Mouse (Mus musculus) thymus, postnatal 25 days (tissue): ENCODE measurements around the gene Cd27.

Source experiments
- DNase-seq: peaks from one replicate; pipeline ENCODE4 v3.0.0; 2022

Gene Cd27

DNA sequence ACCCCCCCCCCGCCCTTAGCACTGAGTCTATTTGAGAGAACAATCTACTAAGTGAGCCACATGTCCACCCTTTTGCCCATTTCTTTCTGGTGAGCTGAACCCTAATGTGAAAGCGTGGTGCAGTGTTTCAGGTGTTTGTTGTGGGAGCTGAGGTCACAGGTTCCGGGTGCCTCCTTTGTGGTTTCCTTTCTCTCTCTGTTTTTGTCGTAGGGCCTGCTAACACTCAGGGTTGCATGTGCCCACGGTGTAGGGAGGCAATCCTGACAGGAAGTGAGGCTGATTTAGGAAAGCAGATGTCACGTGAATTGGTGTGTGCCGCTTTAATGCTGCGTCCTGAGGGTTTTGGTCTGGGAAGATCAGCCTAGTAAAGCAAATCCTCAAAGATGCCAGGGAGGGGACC is 4.8 kb upstream of the Cd27 start:
- DNase-seq: peak; percentile 82

DNA sequence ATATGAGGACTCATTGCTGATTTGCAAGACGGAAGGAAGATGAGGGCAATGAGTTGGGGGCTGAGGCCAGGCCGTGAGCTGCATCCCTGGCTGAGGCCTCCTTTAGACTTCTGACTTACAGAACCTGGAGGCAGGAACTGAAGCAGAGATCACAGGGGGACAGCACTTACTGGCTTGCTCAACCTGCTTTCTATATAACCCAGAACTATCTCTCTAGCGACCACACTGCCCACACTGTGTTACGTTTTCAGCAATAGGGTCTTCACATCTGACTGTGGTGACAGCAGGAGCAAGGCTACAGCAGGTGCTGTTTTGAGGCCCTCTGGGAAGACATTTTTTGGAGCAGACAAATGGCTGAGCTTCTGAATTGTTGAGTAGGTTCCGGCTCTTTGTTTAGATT is 3.8 kb upstream of the Cd27 start:
- DNase-seq: peak; percentile 41

DNA sequence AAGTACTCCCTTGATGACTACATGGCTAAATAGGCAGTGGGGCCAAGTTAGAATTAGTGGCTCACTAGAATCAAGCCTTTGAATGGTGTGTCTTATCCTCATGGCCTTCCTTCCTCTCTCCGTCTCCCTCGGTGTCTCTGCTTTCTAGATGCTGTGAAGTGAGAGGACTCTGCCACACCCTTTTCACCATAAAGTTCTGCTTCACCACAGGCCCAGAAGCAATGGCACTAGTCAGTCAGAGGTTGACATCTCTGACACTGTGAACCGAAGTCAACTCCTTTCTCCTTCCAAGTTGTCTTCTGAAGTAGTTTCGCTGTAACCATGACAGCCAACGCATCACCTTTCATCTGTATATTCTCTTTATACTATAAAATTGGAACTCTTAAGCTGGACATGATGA is 2.7 kb upstream of the Cd27 start:
- DNase-seq: no peak

DNA sequence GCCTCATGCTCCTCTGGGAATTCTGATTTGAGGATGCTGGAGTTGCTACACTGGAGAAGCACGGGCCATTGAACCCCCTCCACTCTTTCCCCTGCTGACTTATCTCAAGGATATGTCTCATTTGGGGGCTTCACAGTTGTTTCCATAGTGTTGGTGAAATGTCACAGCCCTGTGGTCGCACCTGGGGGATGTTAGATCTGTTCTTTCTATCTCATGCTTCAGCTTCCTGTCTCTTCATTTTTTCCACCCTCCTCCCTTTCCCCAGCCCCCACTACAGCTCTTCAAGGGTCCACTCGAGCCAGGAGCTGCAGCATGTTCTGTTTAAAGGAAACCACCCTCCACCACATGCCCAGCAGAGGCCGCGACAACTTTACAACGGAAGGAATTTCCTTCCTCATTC is 1.6 kb upstream of the Cd27 start:
- peak; percentile 83 for DNase-seq

DNA sequence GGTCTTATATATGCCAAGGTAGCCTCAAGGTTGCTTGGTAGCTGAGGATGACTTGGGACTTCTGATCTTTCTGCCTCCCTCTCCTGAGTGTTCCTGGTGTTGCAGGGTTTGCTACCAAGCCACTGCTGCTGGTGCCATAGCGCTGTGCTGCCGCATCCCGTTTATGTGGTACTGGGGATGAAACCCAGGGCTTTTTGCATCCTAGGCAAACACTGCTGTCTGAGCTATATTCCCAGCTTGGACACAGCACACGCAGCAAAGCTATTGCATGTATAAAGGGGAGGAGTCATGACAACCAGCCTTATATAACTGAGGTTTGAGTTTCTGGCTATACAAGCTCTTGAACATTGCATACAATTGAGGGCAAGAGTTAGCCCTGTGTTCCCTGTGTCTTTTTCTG is 611 bp upstream of the Cd27 start:
- DNase-seq: peak; percentile 71

DNA sequence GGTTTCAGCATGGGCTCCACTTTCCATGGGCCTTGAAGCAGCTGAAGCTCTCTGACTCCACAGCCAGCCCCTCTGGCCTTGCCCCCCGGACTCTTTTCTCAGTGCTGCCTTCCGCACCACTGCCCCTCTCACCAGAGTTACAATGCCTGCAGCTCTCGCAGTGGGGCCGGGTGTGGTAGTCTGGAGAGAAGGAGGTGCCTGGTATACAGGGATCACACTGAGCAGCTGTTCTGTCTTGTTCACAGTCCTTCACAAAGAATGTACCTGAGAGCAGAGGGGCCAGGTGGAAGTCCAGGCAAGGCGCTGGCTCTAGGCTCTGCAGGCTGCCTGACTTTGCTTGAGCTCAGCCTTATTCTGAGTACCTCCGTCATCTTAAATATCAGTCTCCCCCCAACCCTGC is 469 bp downstream of the Cd27 start:
- peak; percentile 70 for DNase-seq

DNA sequence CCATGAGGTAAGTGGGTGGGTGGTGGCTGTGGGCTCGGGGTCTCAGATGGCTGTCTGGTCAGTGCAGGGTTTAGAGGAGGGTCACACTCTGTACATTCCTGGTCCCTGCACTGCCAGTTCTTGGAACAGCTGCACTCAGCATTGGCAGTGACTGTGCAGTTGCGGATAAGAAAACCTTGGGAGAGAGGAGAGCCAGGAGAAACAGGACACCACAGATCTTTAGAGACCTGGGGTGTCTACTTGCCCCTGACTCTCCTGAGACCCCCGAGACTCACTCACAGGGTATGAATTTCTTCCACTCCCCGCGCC is 2.3 kb downstream of the Cd27 start:
- DNase-seq: no peak

DNA sequence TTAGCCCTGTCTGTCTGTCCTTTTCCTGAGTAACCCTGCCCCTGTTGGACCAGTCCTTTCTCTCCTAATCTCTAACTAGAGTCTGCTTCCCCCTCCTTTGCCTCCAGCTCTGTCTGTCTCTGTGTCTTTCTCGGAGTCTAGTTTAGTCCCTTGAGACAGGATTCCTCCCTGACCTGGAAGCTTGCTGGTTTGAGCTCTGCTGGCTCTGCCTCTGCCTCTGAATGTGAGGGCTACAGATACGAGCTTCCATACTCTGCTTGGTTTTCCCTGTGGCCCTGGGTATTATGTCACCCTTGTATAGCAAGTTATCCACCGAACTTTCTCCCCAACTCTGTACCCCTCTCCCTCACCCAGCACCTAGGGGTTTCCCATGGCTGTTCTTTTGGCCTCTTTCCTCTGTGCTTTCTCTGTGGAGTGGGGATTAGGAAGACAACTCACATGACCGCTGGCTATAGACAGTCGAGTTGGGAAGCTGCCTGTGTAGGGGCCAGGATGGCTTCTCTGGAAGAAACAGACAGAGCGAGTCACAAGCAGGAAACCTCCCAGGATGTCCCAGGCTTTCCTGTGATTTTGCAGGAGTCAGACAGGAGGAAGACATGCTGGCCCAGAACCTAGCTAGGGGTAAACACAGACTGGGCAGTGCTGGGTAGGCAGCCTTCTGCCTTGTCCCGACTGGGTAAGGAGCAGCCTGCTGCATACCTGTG is 2.8 kb downstream of the Cd27 start:
- peak; percentile 35 for DNase-seq

DNA sequence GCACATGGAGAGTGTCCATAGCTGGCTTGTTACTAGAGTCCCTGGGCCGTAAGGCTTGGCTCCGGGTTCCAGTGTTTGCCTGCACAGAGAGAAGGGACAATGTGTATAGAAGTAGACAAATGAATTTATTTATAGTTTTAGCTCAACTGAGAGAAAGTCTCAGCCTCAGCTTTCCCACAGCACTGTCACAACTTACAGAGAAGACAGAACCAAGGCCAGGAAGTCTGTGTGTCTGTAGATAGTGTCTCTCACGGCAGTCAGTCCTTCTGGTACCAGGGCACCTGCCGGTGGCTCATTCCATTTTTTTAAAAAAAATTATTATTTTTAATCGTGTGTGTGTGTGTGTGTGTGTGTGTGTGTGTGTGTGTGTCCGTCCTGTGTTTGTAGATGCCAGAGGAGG is 4.3 kb downstream of the Cd27 start:
- peak; percentile 35 for DNase-seq

DNA sequence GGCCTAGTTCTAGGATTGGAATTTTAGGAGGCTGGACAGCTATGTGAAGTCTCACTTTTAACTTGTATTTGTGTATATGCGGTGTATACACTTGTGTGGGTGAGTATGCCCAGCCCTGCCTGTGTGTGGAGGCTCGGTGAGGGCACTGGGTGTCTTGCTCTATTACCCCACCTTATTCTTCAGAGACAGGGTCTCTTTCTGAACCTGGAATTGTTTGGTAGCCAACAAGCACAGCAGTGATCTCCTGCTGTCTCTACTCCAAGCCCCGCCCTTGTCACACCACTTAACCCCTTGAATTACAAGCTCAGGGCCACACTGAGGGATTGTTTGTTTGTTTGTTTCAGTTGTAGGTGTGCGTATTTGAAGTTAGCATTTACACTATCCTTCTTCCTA is 4.8 kb downstream of the Cd27 start:
- no peak for DNase-seq

DNA sequence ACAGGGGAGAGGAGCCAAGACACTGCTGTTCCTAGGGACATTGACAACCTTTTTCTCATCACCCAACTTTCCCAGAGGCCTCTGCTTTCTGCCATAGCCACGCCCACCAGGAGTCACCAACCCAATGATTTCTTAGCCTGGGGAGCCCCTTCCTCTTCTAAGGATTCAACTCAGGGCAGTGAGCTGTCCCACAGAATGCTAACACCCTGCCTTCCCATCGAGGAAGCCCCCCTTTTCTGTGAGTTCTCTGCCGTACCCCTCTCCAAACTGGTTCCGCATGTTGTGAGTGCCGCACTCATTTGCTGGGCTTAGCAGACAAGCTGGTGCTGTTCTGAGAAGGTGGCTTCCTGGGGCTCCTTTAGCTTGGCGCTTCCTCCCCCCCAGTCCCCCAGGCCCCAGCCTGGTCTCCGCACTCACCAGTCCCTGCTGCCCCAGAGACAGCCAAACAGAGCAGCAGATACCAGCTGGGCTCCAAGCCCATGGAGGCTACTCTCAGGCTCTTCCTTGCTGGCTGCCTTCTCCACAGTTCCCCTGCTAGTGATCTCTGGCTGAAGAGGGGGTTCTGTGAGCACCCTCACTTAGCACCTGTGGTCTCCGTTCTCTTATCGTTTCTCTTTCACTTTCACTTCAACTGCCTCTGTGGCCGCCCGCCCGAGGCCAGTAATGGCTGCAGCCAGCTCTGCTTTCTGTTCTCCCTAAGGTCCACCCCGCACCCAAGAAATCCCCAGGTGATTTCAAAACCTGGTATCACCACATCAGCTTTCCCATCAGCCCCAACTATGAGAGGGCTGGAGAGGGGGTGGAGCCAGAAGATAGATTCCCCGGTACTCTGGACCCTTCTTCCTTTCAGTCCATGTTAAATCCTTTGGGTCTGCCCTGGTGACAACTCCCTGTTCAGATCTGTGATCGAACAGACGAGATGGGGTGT is 5.4 kb downstream of the Cd27 start, which contains the start of gene Tapbpl:
Gene Tapbpl, minus strand, starts transcription at position 744 of the 928 bp plus-strand sequence.
- DNase-seq: peak; percentile 85

DNA sequence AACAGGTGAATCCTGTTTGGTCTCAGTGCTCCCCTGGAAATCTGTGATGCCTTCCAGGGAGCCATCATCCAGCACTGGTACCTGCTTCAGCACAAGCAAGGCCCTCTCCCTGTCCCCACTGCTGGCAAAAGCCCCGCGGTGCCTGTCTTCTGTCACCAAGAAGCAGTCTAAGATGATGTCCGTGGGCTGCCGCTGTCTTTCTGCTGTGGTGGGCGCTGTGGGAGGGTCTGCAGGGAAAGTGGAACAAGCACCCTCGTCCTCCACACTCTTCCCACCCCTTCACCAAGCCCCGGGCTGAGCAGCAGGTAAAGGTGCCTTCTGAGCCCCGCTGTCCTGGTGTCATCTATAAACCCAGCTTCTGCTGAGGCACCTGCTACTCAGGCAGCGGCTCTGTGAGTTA is 6.2 kb downstream of the Cd27 start:
- peak; percentile 49 for DNase-seq

DNA sequence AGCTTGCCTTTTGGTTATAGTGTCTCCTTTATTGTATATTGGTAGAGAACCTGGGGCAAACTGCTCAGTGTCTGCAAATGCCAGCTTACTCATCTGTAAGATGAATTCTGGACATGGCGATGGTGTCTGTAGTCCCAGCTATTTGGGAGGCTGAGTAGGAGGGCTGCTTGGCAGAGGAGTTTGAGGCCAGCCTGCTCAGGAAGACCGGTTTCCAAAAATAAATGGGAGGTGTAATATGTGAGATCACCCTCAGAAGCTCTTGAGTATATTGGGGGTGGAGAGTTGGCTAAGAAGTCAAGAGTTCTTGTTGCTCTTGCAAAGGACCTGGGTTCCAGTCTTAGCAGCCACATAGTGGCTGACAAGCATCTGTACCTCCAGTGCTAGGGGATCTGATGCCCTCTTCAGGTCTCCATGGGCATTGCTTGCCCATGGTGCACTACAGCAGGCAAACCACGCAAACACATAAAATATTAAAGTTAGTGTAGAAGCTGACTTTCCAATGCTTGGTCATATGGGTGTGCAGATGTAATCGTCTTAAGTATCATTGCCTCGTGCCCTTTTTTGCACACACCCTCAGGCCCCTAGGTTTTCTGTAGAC is 11.2 kb downstream of the Cd27 start:
- peak; percentile 73 for DNase-seq

DNA sequence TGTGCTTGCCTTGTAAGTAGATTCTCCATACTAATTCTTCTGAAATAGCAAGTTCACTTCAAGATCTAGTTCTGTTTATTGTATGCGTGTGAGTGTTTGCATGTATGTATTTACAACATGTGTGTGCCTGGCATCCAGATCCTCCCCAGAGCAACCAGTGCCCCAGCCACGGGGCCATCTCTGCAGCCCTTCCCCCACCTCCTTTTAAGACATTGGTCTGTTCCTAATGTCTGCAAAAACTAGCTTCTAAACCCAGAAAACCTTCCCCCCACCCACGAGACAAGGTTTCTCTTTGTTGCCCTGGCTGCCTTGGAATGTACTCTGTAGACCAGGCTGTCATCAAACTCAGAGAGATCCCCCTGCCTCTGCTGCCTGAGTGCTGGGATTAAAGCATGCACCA is 14.2 kb downstream of the Cd27 start:
- no peak for DNase-seq

DNA sequence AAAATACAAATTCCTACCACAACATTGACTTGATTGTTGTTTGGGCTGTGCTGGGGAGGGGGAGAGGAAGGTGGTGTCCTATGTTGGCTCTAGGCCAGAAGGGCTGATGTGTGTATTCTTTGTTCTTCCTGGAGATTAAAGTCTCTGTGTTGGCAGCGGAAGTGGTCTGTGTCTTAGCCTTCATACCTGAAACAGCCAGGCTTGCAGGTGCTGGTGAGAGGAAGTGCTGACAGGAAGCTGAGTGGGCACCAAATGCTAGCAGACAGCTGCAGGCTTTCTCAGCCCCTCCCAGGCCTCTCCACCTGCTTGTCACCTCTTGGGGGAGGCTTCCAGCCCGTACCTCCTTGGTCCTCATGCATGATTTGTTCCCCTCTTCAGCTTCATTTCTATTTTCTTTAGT is 14.7 kb downstream of the Cd27 start:
- peak; percentile 90 for DNase-seq

DNA sequence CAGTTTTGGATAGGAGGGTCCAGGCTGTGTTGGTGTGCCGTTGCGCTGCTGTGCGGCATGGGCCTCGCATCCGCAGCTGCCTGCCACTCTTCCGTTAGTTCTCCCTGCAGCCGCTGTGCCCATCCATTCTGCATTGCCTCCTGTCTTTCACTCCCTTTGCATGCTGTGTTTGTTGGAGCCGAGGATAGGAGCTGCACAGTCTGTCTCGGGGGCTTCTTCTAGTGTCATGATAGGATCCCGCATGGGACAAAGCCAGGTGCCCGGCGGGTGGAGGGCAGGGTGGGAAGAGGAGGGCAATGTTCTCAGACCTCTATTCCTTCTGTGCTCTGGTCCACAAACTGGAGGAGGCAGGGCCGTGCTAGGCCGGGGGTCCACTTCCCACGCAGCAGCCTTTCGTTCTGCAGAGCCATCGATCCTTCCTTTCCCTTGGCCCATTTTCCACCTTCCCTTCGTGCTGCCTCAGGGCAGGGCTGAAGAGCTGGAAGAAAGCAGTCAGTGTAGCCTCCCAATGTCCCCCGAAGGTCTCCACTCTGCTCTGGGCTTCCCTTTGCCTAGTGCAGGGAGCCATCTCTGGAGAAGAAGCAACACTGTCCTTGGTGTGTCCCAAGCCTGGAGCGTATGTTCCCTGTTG is 15.6 kb downstream of the Cd27 start:
- peak; percentile 49 for DNase-seq

DNA sequence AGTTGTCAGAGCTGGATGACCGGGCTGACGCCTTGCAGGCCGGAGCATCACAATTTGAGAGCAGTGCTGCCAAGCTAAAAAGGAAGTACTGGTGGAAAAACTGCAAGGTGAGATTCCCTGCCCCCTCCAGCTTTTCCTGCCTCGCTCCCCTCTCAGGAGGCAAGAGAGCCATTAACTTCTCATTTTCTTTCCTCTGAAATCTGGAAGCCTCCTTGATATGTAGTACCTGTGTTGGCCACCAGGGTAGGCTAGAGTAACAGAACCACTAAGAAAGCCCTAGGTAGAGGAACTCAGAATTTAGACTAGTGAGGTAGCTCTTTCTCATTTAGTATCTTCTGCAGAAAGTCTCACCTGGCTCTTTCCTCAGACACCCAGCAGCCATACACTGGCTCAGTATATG is 17.8 kb downstream of the Cd27 start:
- peak; percentile 86 for DNase-seq

DNA sequence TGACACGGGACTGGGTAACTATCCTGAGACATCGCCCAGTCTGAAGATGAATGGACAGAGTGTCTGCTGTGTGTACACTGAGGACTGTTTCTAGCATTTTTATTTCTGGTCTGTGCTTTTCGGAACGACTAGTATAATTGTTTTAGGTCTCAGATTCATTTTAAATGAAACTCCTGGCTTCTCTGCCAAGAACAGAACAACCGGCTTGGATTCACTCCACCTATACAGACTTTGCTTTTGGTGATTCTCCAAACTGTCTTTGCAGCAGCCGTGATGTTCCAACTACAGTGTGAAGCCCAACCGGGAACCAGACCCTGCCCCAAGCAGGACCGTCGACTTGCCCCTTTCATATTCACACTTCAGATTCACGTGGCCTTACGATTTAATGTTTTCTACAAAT is 18.9 kb downstream of the Cd27 start:
- DNase-seq: no peak

DNA sequence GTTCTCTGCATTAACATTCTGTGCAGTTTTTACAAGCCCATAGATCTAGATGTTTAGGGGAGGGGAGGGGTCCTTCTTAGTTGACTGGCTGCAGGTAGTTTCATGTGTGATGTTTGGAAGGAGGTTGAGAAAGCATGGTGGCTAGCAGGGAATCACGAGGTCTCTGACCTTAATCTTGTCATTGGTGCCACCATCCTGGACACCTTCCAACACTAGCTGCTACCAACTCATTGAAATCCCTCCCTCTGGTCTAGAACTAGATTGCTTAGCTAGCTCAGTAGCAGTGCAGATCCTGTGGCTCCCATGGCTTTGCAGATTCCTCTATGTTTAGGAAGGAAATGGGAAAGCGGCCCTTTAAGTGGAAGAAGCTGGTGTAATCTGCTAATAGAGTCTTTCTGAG is 19.9 kb downstream of the Cd27 start:
- peak; percentile 23 for DNase-seq

DNA sequence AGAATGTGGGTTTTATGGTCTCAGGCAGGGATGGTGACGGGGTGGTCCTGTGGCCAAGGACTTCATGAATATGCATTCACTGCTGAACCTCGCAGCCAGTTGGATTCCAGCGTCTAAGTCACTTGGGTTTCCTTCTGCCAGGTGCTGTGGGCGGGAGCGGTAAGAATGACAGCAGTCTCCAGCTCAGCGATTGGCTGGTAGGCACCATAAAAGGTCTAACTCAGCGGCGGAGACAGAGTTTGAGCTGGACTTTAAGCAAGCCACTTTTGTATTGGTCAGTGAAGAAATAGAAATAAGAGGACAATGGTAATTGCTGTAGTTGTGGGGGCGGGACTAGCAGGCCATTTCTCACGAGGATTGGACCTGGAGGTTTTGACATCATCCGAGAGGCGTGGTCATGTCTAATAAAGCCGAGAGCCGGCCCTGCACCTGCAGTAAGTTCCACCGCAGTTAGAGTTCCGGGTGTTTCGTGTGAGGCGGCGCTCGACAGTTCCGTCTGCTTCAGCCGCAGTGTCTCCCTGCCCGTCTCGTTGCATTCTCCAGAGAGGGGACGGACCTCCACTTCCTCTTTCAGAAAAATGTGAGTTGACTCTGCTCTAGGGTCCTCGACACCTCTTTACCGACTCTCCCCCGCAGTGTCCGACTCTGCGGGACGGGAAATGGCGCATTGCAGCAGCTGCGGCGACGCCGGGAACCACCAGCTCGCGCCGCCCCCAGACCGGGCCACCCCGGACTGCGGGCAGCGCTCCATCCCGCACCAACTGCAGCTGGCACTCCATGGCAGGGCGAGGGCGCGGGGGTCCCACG is 21.5 kb downstream of the Cd27 start, which contains the start of gene Vamp1:
Gene Vamp1, plus strand, starts transcription at position 404 of the 807 bp plus-strand sequence.
- peak; percentile 93 for DNase-seq

DNA sequence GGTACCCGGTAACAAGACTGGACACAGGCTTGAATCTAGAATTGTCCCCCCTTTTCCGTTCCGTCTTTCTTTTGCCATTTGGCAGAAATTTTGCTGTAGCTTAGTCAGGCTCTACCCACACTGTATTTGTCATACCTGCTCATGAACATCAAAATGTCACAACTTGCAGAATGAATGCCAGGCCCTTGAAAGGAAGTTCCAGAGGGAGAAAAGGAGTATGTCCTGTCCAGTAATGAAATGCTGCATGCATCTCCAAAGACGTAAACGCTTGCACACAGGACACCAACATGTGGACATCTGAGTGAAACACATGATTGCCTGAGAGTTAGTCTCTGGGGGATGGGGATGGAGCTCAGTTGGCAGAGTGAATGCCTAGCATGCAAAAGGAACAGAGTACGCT is 23.1 kb downstream of the Cd27 start:
- DNase-seq: no peak

DNA sequence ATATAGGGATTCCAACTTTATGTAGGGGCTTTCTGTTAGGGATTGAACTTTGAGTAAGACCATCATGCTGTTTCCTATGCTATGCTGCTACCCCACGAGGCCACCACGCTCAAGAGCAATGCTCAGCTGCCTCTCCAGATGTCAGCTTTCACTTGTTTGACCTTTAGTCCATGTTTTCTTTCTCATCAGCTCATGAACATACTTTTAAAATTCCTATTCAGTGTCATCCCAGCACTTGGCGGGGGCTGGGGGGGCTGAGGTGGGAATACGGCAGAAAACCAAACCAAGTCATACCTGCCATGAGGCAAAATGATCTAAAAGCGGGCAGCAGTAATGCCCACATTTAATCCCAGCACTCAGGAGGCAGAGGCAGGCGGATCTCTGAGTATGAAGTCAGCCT is 23.7 kb downstream of the Cd27 start:
- no peak for DNase-seq

DNA sequence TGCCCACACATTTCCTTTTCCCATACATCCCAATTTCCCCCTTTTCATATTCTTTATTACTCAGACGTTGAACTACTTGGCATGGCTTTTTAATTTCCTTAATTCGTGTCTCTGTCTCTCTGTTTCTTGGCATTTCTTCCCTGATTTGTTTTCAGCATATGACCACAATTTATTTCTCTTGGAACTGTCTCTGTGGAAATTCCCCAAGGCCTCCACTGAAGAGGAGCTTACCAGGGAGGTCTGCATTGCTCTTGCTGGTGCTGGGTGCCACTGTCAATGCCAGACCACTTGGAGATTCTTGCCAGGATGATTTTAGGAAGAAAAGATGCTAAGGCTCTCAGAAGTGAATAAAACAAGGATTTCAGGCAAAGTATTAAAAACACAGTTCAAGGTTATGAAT is 24.2 kb downstream of the Cd27 start:
- no peak for DNase-seq
